Mouse (Mus musculus) cerebellum, adult 2 months (tissue): ENCODE measurements around the gene Mospd3. TPM values are rescaled to one million over a fixed set of nuclear protein-coding genes. Genes with fewer than 3 reads are reported as not detected.

ENCODE experiments used
- DNase-seq, 2 experiments: peaks; one replicate each; pipeline ENCODE4 v3.0.0; 2021
- H3K27ac ChIP-seq: fragments of 200-500 bp; 2 replicates; pipeline ENCODE4 v1.5.1; 2012; ENCODE audit warnings: low read length, control low read depth, inconsistent platforms; ENCODE audit not compliant: insufficient read depth
- H3K27me3 ChIP-seq: fragments of 200-500 bp; 2 replicates; pipeline ENCODE4 v1.6.1; 2012; ENCODE audit warnings: inconsistent platforms, mild to moderate bottlenecking, low read length, moderate library complexity; ENCODE audit not compliant: control insufficient read depth, insufficient read depth
- H3K4me1 ChIP-seq: fragments of 200-500 bp; 2 replicates; pipeline ENCODE4 v1.6.1; 2011; ENCODE audit warnings: low read length; ENCODE audit not compliant: control insufficient read depth, insufficient read depth
- H3K4me3 ChIP-seq: fragments of 200-500 bp; replicated peaks from 2 replicates; pipeline ENCODE3; 2011; ENCODE audit warnings: mild to moderate bottlenecking, low read depth, low read length, control low read depth; ENCODE audit not compliant: insufficient read depth
- CTCF ChIP-seq: fragments of 200-500 bp; IDR thresholded peaks from 2 replicates; pipeline ENCODE4 v1.5.1; 2011; ENCODE audit warnings: low read depth, mild to moderate bottlenecking, control low read depth, low read length, moderate library complexity, borderline replicate concordance; ENCODE audit not compliant: insufficient read depth
- POLR2A ChIP-seq: fragments of 200-500 bp; IDR thresholded peaks from 2 replicates; pipeline ENCODE4 v1.6.1; 2011; ENCODE audit warnings: low read length, control low read depth, borderline replicate concordance; ENCODE audit not compliant: insufficient read depth
- WGBS: fragments of 180-500 bp; shearing (Covaris S2); methylation state at CpG from one replicate; pipeline ENCODE4 v1.1.7; 2018; 5-methylcytosine and 5-hydroxymethylcytosine counted together
- polyA plus RNA-seq: library from polyadenylated mRNA; depleted of rRNA; stranded (reverse); fragments of >200 nt; gene quantifications from 2 replicates; pipeline ENCODE4 v1.2.3, GENCODE M21; 2012

Gene Mospd3
- polyA plus RNA-seq, 1 experiment = 56.0 TPM

GRCm38 (mm10) chr5:137607860-137608653 is 7.2 kb upstream of the Mospd3 start:
- Histone ChIP-seq H3K27me3 (no peaks in the 10 kb centered on the region), H3K4me3 (no peak overlapping the region), H3K27ac (no peak overlapping the region), H3K4me1 (peaks cover 3% of the 10 kb centered on the region; the same call in 1 of the 2 replicates)
- no peak for TF ChIP-seq POLR2A
- TF ChIP-seq CTCF = no peak
- WGBS = 26% methylated on average over 26 of the region's 26 CpGs
- no peak for DNase-seq

GRCm38 (mm10) chr5:137601365-137601729 is 489 bp upstream of the Mospd3 start:
- WGBS = under 1% methylated on average over 22 of the region's 22 CpGs
- Histone ChIP-seq H3K27ac (no peak overlapping the region), H3K4me1 (peaks cover 9% of the 10 kb centered on the region), H3K4me3 (peak overlapping the region; percentile 99), H3K27me3 (no peaks in the 10 kb centered on the region)
- peak in 1 of 2 experiments; percentile 28 for DNase-seq
- no peak for TF ChIP-seq CTCF
- no peak for TF ChIP-seq POLR2A

- under 1% methylated on average over 19 of the region's 19 CpGs for WGBS
- no peaks in the 10 kb centered on the region for H3K27me3 ChIP-seq
- DNase-seq = no peak
- H3K4me3 ChIP-seq = peak overlapping the region; percentile 99
- TF ChIP-seq POLR2A (no peak), CTCF (no peak)
- peak overlapping the region; percentile 51; the same call in 1 of the 2 replicates for H3K27ac ChIP-seq
- peaks cover 9% of the 10 kb centered on the region for H3K4me1 ChIP-seq
These were observed 608 bp downstream of the Mospd3 start for GRCm38 (mm10) chr5:137600281-137600618.

GRCm38 (mm10) chr5:137599600-137599999 is 1.3 kb downstream of the Mospd3 start:
- Histone ChIP-seq H3K4me3 (peak overlapping the region; percentile 99), H3K27ac (no peak overlapping the region)

GRCm38 (mm10) chr5:137598100-137598826 is 2.6 kb downstream of the Mospd3 start:
- no peak for DNase-seq
- 78% methylated on average over 2 of the region's 2 CpGs for WGBS
- H3K4me3 ChIP-seq = no peak overlapping the region
- H3K27ac ChIP-seq = no peak overlapping the region
- H3K27me3 ChIP-seq = no peaks in the 10 kb centered on the region
- H3K4me1 ChIP-seq = peaks cover 9% of the 10 kb centered on the region
- TF ChIP-seq POLR2A = no peak
- TF ChIP-seq CTCF = no peak

More at GRCm38 (mm10) chr5:137599600-137599999, 1.3 kb downstream of the Mospd3 start:
- Histone ChIP-seq H3K4me1 (peaks cover 9% of the 10 kb centered on the region), H3K27me3 (no peaks in the 10 kb centered on the region)
- DNase-seq = peak in 1 of 2 experiments; percentile 16
- TF ChIP-seq POLR2A = no peak
- TF ChIP-seq CTCF = no peak
- WGBS = 25% methylated on average over 9 of the region's 9 CpGs

GRCm38 (mm10) chr5:137597625-137598024 is 3.2 kb downstream of the Mospd3 start:
- Histone ChIP-seq H3K4me3 (no peak overlapping the region), H3K27me3 (no peaks in the 10 kb centered on the region), H3K4me1 (peaks cover 9% of the 10 kb centered on the region), H3K27ac (no peak overlapping the region)
- DNase-seq = no peak
- TF ChIP-seq POLR2A = no peak
- TF ChIP-seq CTCF = no peak
- WGBS = 94% methylated on average over 6 of the region's 6 CpGs

- Histone ChIP-seq H3K27ac (no peak overlapping the region), H3K4me1 (peaks cover 9% of the 10 kb centered on the region), H3K4me3 (no peak overlapping the region), H3K27me3 (no peaks in the 10 kb centered on the region)
- 51% methylated on average over 30 of the region's 30 CpGs for WGBS
- no peak for DNase-seq
- TF ChIP-seq POLR2A (no peak), CTCF (no peak)
These were observed 4.1 kb downstream of the Mospd3 start for GRCm38 (mm10) chr5:137596601-137597261.
